Mouse (Mus musculus): ENCODE results near the gene Synj2.

DNA sequence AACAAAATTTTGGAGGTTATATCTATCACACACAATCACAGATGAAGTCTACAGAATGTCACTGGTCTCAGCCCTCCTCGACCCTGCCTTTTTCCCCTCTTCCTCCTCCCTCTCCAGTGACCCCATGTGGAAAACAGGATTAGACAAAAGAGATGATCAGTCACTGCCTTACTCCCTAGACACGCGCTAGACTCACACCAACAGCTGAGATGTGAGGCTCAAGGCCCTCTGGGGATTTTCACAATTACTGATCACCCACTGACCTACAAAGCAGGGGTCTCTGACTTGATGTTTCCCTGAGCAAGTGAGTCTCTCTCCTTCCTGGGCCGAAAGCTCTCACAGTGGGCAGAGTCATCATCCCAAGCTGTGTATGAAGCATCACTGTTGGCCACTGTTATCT, 111.7 kb downstream of the Synj2 start:
- TF ChIP-seq BHLHE40 (IDR thresholded peaks at IDR 0.05; ENCODE audit: borderline replicate concordance, low read depth, low read length) (no peak), MYC (IDR thresholded peaks at IDR 0.05; ENCODE audit: low read depth, low read length) (no peak), CTCF (IDR thresholded peaks at IDR 0.05 in 2 of 3, conservative IDR thresholded peaks at IDR 0.05 in 1 of 3; ENCODE audit: control insufficient read depth in 1 of 3, insufficient read depth in 1 of 3, low read depth in 2 of 3, low read length in 3 of 3, poor library complexity in 1 of 3, severe bottlenecking in 1 of 3) (no peak), USF1 (IDR thresholded peaks at IDR 0.05; ENCODE audit: low read depth, low read length) (no peak), POLR2A (IDR thresholded peaks at IDR 0.05; ENCODE audit: control insufficient read depth in 1 of 2, insufficient read depth in 1 of 2, low read depth in 1 of 2, low read length in 2 of 2, poor library complexity in 1 of 2) (no peak), ELF1 (IDR thresholded peaks at IDR 0.05; ENCODE audit: low read depth, low read length) (no peak), MAFK (IDR thresholded peaks at IDR 0.05; ENCODE audit: borderline replicate concordance, low read depth, low read length) (no peak), EP300 (IDR thresholded peaks at IDR 0.05; ENCODE audit: low read depth in 1 of 2, low read length in 2 of 2) (no peak), MEF2A (IDR thresholded peaks at IDR 0.05; ENCODE audit: extremely low read depth, insufficient replicate concordance, low read depth, low read length, poor library complexity, severe bottlenecking) (no peak), GATA1 (IDR thresholded peaks at IDR 0.05; ENCODE audit: low read depth, low read length) (no peak), E2F4 (IDR thresholded peaks at IDR 0.05; ENCODE audit: borderline replicate concordance, low read depth, low read length) (no peak)
